Mouse (Mus musculus) spleen, adult 2 months (tissue): ENCODE data around the gene Cops2. TPM values are rescaled to one million over a fixed set of nuclear protein-coding genes. Genes with fewer than 3 reads are reported as not detected.

Experiments used
- DNase-seq, 2 experiments: peaks; one replicate each; pipeline versions ENCODE4 v3.0.0 to v3.0.0-alpha.2; 2012 to 2021; ENCODE audit warnings: low spot score in 2 of 2, low read depth in 1 of 2
- H3K27ac ChIP-seq: fragments of 200-500 bp; 2 replicates; pipeline ENCODE4 v1.5.1; 2012; ENCODE audit warnings: low read length, inconsistent platforms; ENCODE audit not compliant: insufficient read depth
- H3K27me3 ChIP-seq: fragments of 200-500 bp; 2 replicates; pipeline ENCODE4 v1.6.1; 2012; ENCODE audit warnings: mild to moderate bottlenecking, moderate library complexity, low read length, inconsistent platforms; ENCODE audit not compliant: control insufficient read depth, insufficient read depth
- H3K36me3 ChIP-seq: fragments of 200-500 bp; 2 replicates; pipeline ENCODE4 v1.6.1; 2012; ENCODE audit warnings: mild to moderate bottlenecking, low read length, inconsistent platforms; ENCODE audit not compliant: control insufficient read depth, insufficient read depth
- H3K4me1 ChIP-seq: fragments of 200-500 bp; 2 replicates; pipeline ENCODE4 v1.6.1; 2011; ENCODE audit warnings: inconsistent platforms; ENCODE audit not compliant: control insufficient read depth, insufficient read depth, insufficient read length
- H3K4me3 ChIP-seq: fragments of 200-500 bp; 2 replicates; pipeline ENCODE4 v1.5.1; 2011; ENCODE audit warnings: mild to moderate bottlenecking, inconsistent platforms; ENCODE audit not compliant: insufficient read depth, insufficient read length; ENCODE audit errors: extremely low read depth
- CTCF ChIP-seq: fragments of 200-500 bp; IDR thresholded peaks from 2 replicates; pipeline ENCODE4 v1.5.1; 2011; ENCODE audit warnings: mild to moderate bottlenecking, inconsistent platforms; ENCODE audit not compliant: insufficient read depth, insufficient read length, insufficient replicate concordance; ENCODE audit errors: extremely low read depth
- POLR2A ChIP-seq: fragments of 200-500 bp; IDR thresholded peaks from 2 replicates; pipeline ENCODE4 v1.6.1; 2011; ENCODE audit warnings: low read depth, low read length, inconsistent platforms
- WGBS: fragments of 180-500 bp; shearing (Covaris S2); methylation state at CpG from one replicate; pipeline ENCODE4 v1.1.7; 2018; 5-methylcytosine and 5-hydroxymethylcytosine counted together
- polyA plus RNA-seq: library from polyadenylated mRNA; depleted of rRNA; stranded (reverse); fragments of >200 nt; gene quantifications from 2 replicates; pipeline ENCODE4 v1.2.3, GENCODE M21; 2012; rRNA removed

Gene Cops2
- polyA plus RNA-seq, 1 experiment: 2.1 TPM

GRCm38 (mm10) chr2:125783868-125784267 is 75.1 kb downstream of the Cops2 start:
- Histone ChIP-seq H3K4me1 (peaks cover 4% of the 10 kb centered on the region; the same call in 1 of the 2 replicates), H3K36me3 (no peaks in the 10 kb centered on the region), H3K27ac (no peak overlapping the region), H3K27me3 (no peaks in the 10 kb centered on the region), H3K4me3 (no peak overlapping the region)
- no peak for DNase-seq
- TF ChIP-seq CTCF: no peak
- no peak for TF ChIP-seq POLR2A
- WGBS: 55% methylated on average over 4 of the region's 4 CpGs

- no peaks in the 10 kb centered on the region for H3K27me3 ChIP-seq
- under 1% methylated on average over 26 of the region's 28 CpGs for WGBS
- TF ChIP-seq POLR2A: peak; percentile 63; the same call in 1 of the 2 replicates
- no peak for TF ChIP-seq CTCF
- peak within 1 kb of the TSS; percentile 80 for H3K4me3 ChIP-seq
- H3K4me1 ChIP-seq: no peaks in the 10 kb centered on the region; the same call in 1 of the 2 replicates
- H3K36me3 ChIP-seq: no peaks in the 10 kb centered on the region
- peak; percentile 57 to 91 for DNase-seq
- peak within 1 kb of the TSS; percentile 56 for H3K27ac ChIP-seq
Measured at GRCm38 (mm10) chr2:125782719-125783109, 76.2 kb downstream of the Cops2 start, which contains the start of gene Secisbp2l. Secisbp2l (minus strand) TSS chr2:125782870.

DNA sequence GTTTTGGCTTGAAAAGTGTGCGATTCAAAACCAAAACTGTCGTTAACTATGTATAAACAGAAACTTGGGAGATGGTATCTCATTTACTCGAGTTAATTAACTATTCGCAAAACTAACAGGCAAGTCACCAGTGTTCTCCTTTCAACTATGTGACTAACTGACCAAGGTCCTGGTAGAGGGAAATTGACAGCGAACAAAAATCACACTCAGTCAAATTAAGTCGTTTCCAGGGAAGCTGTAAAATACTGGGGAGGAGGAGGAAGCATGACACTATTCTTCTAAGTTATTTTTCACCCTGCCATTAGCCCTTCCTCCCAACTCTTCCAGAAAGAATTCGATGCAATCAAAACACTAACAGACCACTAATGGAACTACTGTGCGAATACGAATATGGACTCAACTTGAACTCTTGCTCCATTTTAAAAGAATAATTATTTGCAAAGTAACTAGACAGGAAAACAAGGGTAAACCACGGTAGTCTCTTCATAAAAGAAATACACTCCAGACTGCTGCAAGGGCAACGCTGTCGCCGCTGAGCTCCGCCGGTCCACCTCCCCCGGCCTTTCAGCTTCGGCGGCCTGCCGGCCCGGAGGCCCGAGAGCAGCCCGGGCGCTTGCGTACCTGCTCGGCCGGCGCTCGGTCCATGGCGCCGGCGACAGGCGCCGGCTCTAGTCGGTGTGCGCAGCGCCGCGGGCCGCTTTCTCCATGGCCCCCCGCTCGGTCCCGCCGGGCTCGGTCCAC is 76.8 kb downstream of the Cops2 start:
- TF ChIP-seq CTCF (no peak), POLR2A (no peak; the same call in 1 of the 2 replicates)

GRCm38 (mm10) chr2:125781006-125781405 is 77.9 kb downstream of the Cops2 start:
- Histone ChIP-seq H3K4me3 (no peak overlapping the region; the same call in 1 of the 2 replicates), H3K27ac (no peak overlapping the region), H3K27me3 (no peaks in the 10 kb centered on the region), H3K4me1 (peaks cover 3% of the 10 kb centered on the region; the same call in 1 of the 2 replicates), H3K36me3 (no peaks in the 10 kb centered on the region)
- DNase-seq: no peak
- TF ChIP-seq CTCF (no peak), POLR2A (no peak)
- WGBS: 85% methylated on average over 2 of the region's 2 CpGs

More for the DNA sequence above, 76.8 kb downstream of the Cops2 start:
- peak overlapping the region; percentile 56 for H3K27ac ChIP-seq
- peak overlapping the region; percentile 80 for H3K4me3 ChIP-seq
- no peaks in the 10 kb centered on the region for H3K27me3 ChIP-seq
- H3K4me1 ChIP-seq: 0 out of 2 replicates have a peak, but pooled peaks cover 3% of the 10 kb centered on the region
- DNase-seq: peak in 1 of 2 experiments; percentile 15
- 1% methylated on average over 44 of the region's 44 CpGs for WGBS
- H3K36me3 ChIP-seq: no peaks in the 10 kb centered on the region

Other genes starting within 250 kb of the Cops2 start
- gene Cep152, start 234.0 kb downstream of the Cops2 start, polyA plus RNA-seq: 1.8 and 2.0 TPM in 2 replicates
- 12.7 and 15.3 TPM in 2 replicates for gene Eid1, start 186.0 kb downstream of the Cops2 start, polyA plus RNA-seq
- 0.12 and 0.23 TPM in 2 replicates for gene Shc4, start 135.0 kb downstream of the Cops2 start, polyA plus RNA-seq
- 7.7 and 8.5 TPM in 2 replicates for gene Secisbp2l, start 76.3 kb downstream of the Cops2 start, polyA plus RNA-seq
- 6.7 and 8.2 TPM in 2 replicates for gene Galk2, start within 50 bp of the Cops2 start, polyA plus RNA-seq
- 0.47 and 0.55 TPM in 2 replicates for gene Fgf7, start 175.5 kb upstream of the Cops2 start, polyA plus RNA-seq